ENCODE assay signal across 22 mouse cellular contexts in the genomic region with DNA sequence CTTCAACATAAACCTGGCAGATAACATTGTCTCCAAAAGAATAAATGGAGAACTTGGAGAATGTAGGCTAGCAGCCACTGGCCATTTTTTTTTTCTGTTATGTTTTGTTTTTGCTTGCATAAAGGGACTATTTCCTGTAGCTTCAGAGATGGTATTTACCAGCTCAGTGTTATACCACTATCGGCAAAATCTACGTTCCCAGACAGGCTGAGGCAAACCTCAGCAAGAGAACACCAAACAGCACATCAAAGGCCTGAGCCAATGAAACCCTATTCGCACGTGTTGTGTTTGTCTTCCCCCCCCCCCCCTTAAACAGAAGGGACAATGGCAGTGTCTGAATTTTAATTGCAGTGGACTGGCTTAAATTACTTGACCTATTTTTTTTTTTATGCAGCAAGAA. TPM values are rescaled to one million over a fixed set of nuclear protein-coding genes. Genes with fewer than 3 reads are reported as not detected.
DNase-seq lines count a peak whose midpoint lies in the region; ATAC-seq lines count a peak whose summit lies in the region.
"Had no signal": no experiment of that assay in that cellular context is flagged by ENCODE, and none has a peak within 500 bp of the region (broad histone marks: within the 10 kb centered on the region; RNA-seq: fewer than 3 reads in every experiment).

No protein-coding gene starts in this region.

- peak; percentile 41 for DNase-seq in embryonic facial prominence, embryonic 14.5 days (ENCODE audit: low spot score)
- DNase-seq in embryonic facial prominence, embryonic 10.5 days (ENCODE audit: low spot score), result no peak
- DNase-seq in urinary bladder, postnatal 14 days (ENCODE audit: low spot score), result peak; percentile 40
- no peak for DNase-seq in urinary bladder, postnatal 4 days (ENCODE audit: low spot score in 2 of 2)
- peak; percentile 73 for DNase-seq in induced T-regulatory cell, adult 2 months (ENCODE audit: low read depth)
- DNase-seq in kidney, adult 8-10 months, result no peak
- no peak for DNase-seq in forebrain, embryonic 10.5 days (ENCODE audit: extremely low spot score, low spot score)
- no peak for DNase-seq in adrenal gland, postnatal 25 days
- DNase-seq: cerebellum, adult 11 months; kidney, adult 11 months; left cerebral cortex, postnatal 4 days; thymus, adult 18-20 months had no signal

- no peak overlapping the region for H3K4me2 ChIP-seq in embryonic facial prominence, embryonic 14.5 days (ENCODE audit: low read depth, low read length)
- H3K4me2 ChIP-seq: limb, embryonic 15.5 days; lung, embryonic 14.5 days; stomach, embryonic 15.5 days had no signal

- H3K4me1 ChIP-seq in embryonic facial prominence, embryonic 14.5 days (ENCODE audit: control insufficient read depth, insufficient read depth, low read length), result peaks cover 29% of the 10 kb centered on the region
- H3K4me1 ChIP-seq in embryonic facial prominence, embryonic 10.5 days, result peaks cover 45% of the 10 kb centered on the region
- H3K4me1 ChIP-seq in forebrain, embryonic 10.5 days, result peaks cover 54% of the 10 kb centered on the region

- ATAC-seq in embryonic facial prominence, embryonic 14.5 days (ENCODE audit: low read depth), result no peak
- ATAC-seq: hindbrain, embryonic 16.5 days; midbrain, embryonic 16.5 days had no signal

- no peaks in the 10 kb centered on the region for H3K36me3 ChIP-seq in embryonic facial prominence, embryonic 14.5 days (ENCODE audit: control insufficient read depth, insufficient read depth, low read length)
- H3K36me3 ChIP-seq in embryonic facial prominence, embryonic 10.5 days (replicated peaks), result peaks cover 7% of the 10 kb centered on the region
- H3K36me3 ChIP-seq in forebrain, embryonic 10.5 days (replicated peaks), result peaks cover 5% of the 10 kb centered on the region
- H3K36me3 ChIP-seq: heart, embryonic 10.5 days; limb, embryonic 15.5 days; stomach, embryonic 15.5 days had no signal

- no peaks in the 10 kb centered on the region for H3K9me3 ChIP-seq in embryonic facial prominence, embryonic 14.5 days (ENCODE audit: control insufficient read depth, low read length)
- no peaks in the 10 kb centered on the region for H3K9me3 ChIP-seq in embryonic facial prominence, embryonic 10.5 days
- H3K9me3 ChIP-seq in forebrain, embryonic 10.5 days, result no peaks in the 10 kb centered on the region
- H3K9me3 ChIP-seq: heart, embryonic 10.5 days; limb, embryonic 15.5 days; stomach, embryonic 15.5 days had no signal

- WGBS in embryonic facial prominence, embryonic 14.5 days, result 20% methylated on average over 4 of the region's 4 CpGs
- 36% methylated on average over 4 of the region's 4 CpGs for WGBS in embryonic facial prominence, embryonic 10.5 days
- WGBS in forebrain, embryonic 10.5 days, result 45% methylated on average over 4 of the region's 4 CpGs

- no peak overlapping the region for H3K4me3 ChIP-seq in embryonic facial prominence, embryonic 14.5 days (ENCODE audit: low read depth, low read length)
- H3K4me3 ChIP-seq in embryonic facial prominence, embryonic 10.5 days, result no peak overlapping the region
- no peak overlapping the region for H3K4me3 ChIP-seq in forebrain, embryonic 10.5 days
- H3K4me3 ChIP-seq: heart, embryonic 10.5 days; left cerebral cortex, adult 2 months; limb, embryonic 15.5 days; myocyte; stomach, embryonic 15.5 days had no signal

- no peaks in the 10 kb centered on the region for H3K27me3 ChIP-seq in embryonic facial prominence, embryonic 14.5 days (replicated peaks; ENCODE audit: control insufficient read depth, insufficient read depth, low read length)
- no peaks in the 10 kb centered on the region for H3K27me3 ChIP-seq in embryonic facial prominence, embryonic 10.5 days (replicated peaks; ENCODE audit: low read depth, poor library complexity, severe bottlenecking)
- no peaks in the 10 kb centered on the region for H3K27me3 ChIP-seq in forebrain, embryonic 10.5 days (ENCODE audit: poor library complexity, severe bottlenecking)
- H3K27me3 ChIP-seq: limb, embryonic 15.5 days; stomach, embryonic 15.5 days had no signal

- no peak overlapping the region for H3K9ac ChIP-seq in embryonic facial prominence, embryonic 14.5 days (ENCODE audit: low read depth, low read length)
- H3K9ac ChIP-seq: limb, embryonic 15.5 days; liver, embryonic 14.5 days; lung, embryonic 14.5 days; stomach, embryonic 15.5 days had no signal

- H3K27ac ChIP-seq in embryonic facial prominence, embryonic 14.5 days (replicated peaks; ENCODE audit: low read depth, low read length), result no peak overlapping the region
- H3K27ac ChIP-seq in embryonic facial prominence, embryonic 10.5 days (replicated peaks), result no peak overlapping the region
- H3K27ac ChIP-seq in forebrain, embryonic 10.5 days, result no peak overlapping the region
- H3K27ac ChIP-seq: heart, embryonic 10.5 days; kidney, postnatal 0 days; left cerebral cortex, adult 2 months; limb, embryonic 15.5 days; liver, embryonic 14.5 days; stomach, embryonic 15.5 days had no signal

RNA-seq across cellular contexts. Expression of a gene that starts 5.7 kb away (rescaled TPM):
- polyA plus RNA-seq in embryonic facial prominence, embryonic 14.5 days (2014; fragmentation: Nextera tagmentation; extraction: Ambion mirVana), result 37.5 and 40.6 TPM in 2 replicates
- 43.6 and 53.3 TPM in 2 replicates for polyA plus RNA-seq in embryonic facial prominence, embryonic 10.5 days (2016; fragmentation: Nextera tagmentation; extraction: Ambion mirVana)
- 32.5 and 32.8 TPM in 2 replicates for polyA plus RNA-seq in forebrain, embryonic 10.5 days (2016; fragmentation: Nextera tagmentation; extraction: Ambion mirVana)
- total RNA-seq in adrenal gland, postnatal 25 days (2021), result 91.8 and 107 TPM in 2 replicates

Comparison
In these comparisons a context has a peak if more than half of its experiments do, and no peak if none do; other contexts are left out.
1. DNase-seq: peak in embryonic facial prominence, embryonic 14.5 days (single experiment), urinary bladder, postnatal 14 days (single experiment) and induced T-regulatory cell, adult 2 months (single experiment); none in embryonic facial prominence, embryonic 10.5 days (single experiment), urinary bladder, postnatal 4 days (0 of 2), kidney, adult 8-10 months (0 of 2), forebrain, embryonic 10.5 days (single experiment) and adrenal gland, postnatal 25 days (single experiment).